25 mouse cellular contexts compared by ENCODE assay signal in genomic region chr15:98924682-98925081, GRCm38 (mm10). TPM values are rescaled to one million over a fixed set of nuclear protein-coding genes. Genes with fewer than 3 reads are reported as not detected.
DNase-seq lines count a peak whose midpoint lies in the region; ATAC-seq and TF ChIP-seq lines count a peak whose summit lies in the region.
"Had no signal": no experiment of that assay in that cellular context is flagged by ENCODE, and none has a peak within 500 bp of the region (broad histone marks: within the 10 kb centered on the region; RNA-seq: fewer than 3 reads in every experiment).

No protein-coding gene starts in this region.

- 71% methylated on average over 3 of the region's 3 CpGs for whole genome bisulfite sequencing in kidney, embryonic 14.5 days
- 48% methylated on average over 3 of the region's 3 CpGs for WGBS in liver, embryonic 15.5 days (ENCODE audit: insufficient replicate concordance)
- 49% methylated on average over 3 of the region's 3 CpGs for WGBS in liver, postnatal 0 days (ENCODE audit: insufficient replicate concordance)

- H3K9me3 ChIP-seq in kidney, embryonic 14.5 days (ENCODE audit: control insufficient read depth, low read length), result no peaks in the 10 kb centered on the region
- no peaks in the 10 kb centered on the region for H3K9me3 ChIP-seq in liver, embryonic 15.5 days (replicated peaks)
- no peaks in the 10 kb centered on the region for H3K9me3 ChIP-seq in liver, postnatal 0 days (ENCODE audit: low read length)
- H3K9me3 ChIP-seq: embryonic facial prominence, embryonic 13.5 days; forebrain, embryonic 12.5 days; heart, embryonic 12.5 days; hindbrain, embryonic 10.5 days had no signal

- TF ChIP-seq CTCF in liver, postnatal 0 days (IDR thresholded peaks at IDR 0.05; ENCODE audit: low read depth), result no peak

- H3K27me3 ChIP-seq in kidney, embryonic 14.5 days (ENCODE audit: control insufficient read depth, insufficient read depth, low read length), result no peaks in the 10 kb centered on the region
- H3K27me3 ChIP-seq in liver, embryonic 15.5 days, result no peaks in the 10 kb centered on the region
- no peaks in the 10 kb centered on the region for H3K27me3 ChIP-seq in liver, postnatal 0 days (ENCODE audit: insufficient read depth, low read length)
- H3K27me3 ChIP-seq: embryonic facial prominence, embryonic 13.5 days; forebrain, embryonic 12.5 days; heart, embryonic 12.5 days had no signal

- no peak overlapping the region for H3K27ac ChIP-seq in kidney, embryonic 14.5 days (ENCODE audit: low read depth, low read length)
- no peak overlapping the region for H3K27ac ChIP-seq in liver, embryonic 15.5 days (replicated peaks)
- no peak overlapping the region; the same call in 1 of the 2 replicates for H3K27ac ChIP-seq in liver, postnatal 0 days (ENCODE audit: low read depth)
- H3K27ac ChIP-seq: embryonic facial prominence, embryonic 13.5 days; forebrain, embryonic 12.5 days; heart, adult 2 months; hindbrain, embryonic 10.5 days had no signal

- no peaks in the 10 kb centered on the region for H3K36me3 ChIP-seq in kidney, embryonic 14.5 days (ENCODE audit: control insufficient read depth, insufficient read depth, low read length)
- H3K36me3 ChIP-seq in liver, embryonic 15.5 days (replicated peaks), result no peaks in the 10 kb centered on the region
- H3K36me3 ChIP-seq in liver, postnatal 0 days (replicated peaks; ENCODE audit: insufficient read depth, low read length), result no peaks in the 10 kb centered on the region
- H3K36me3 ChIP-seq: embryonic facial prominence, embryonic 13.5 days; heart, embryonic 12.5 days had no signal

- H3K4me3 ChIP-seq in kidney, embryonic 14.5 days (ENCODE audit: low read length), result no peak overlapping the region
- no peak overlapping the region for H3K4me3 ChIP-seq in liver, embryonic 15.5 days (replicated peaks)
- no peak overlapping the region for H3K4me3 ChIP-seq in liver, postnatal 0 days (ENCODE audit: low read depth, low read length)
- H3K4me3 ChIP-seq: embryonic facial prominence, embryonic 13.5 days; forebrain, embryonic 12.5 days; heart, adult 2 months; heart, embryonic 12.5 days; hindbrain, embryonic 10.5 days had no signal

- peaks cover 5% of the 10 kb centered on the region; the same call in 1 of the 2 replicates for H3K4me1 ChIP-seq in kidney, embryonic 14.5 days (ENCODE audit: control insufficient read depth, insufficient read depth, low read length)
- H3K4me1 ChIP-seq in liver, embryonic 15.5 days (replicated peaks), result peaks cover 8% of the 10 kb centered on the region; the same call in 1 of the 2 replicates
- peaks cover 7% of the 10 kb centered on the region for H3K4me1 ChIP-seq in liver, postnatal 0 days (ENCODE audit: insufficient read depth)

- H3K4me2 ChIP-seq in kidney, embryonic 14.5 days (replicated peaks; ENCODE audit: low read depth, low read length), result no peak overlapping the region
- H3K4me2 ChIP-seq in liver, embryonic 15.5 days, result no peak overlapping the region
- no peak overlapping the region for H3K4me2 ChIP-seq in liver, postnatal 0 days (ENCODE audit: low read depth, low read length)
- H3K4me2 ChIP-seq: embryonic facial prominence, embryonic 13.5 days; forebrain, embryonic 12.5 days; heart, embryonic 12.5 days had no signal

- ATAC-seq in kidney, embryonic 14.5 days (ENCODE audit: low FRiP score, low TSS enrichment), result no peak
- peak; percentile 27; the same call in 1 of the 2 replicates for ATAC-seq in liver, embryonic 15.5 days (ENCODE audit: insufficient read depth)
- ATAC-seq in liver, postnatal 0 days, result peak; percentile 31
- no peak for ATAC-seq in megakaryocyte progenitor cell, adult 5-6 weeks (replicated peaks; ENCODE audit: poor library complexity)
- ATAC-seq: CD4-positive, CD25-positive, alpha-beta regulatory T cell, adult 4 months; forebrain, postnatal 0 days had no signal

- peak; percentile 26 to 34 for DNase-seq in adrenal gland, postnatal 36 days
- no peak for DNase-seq in adrenal gland, postnatal 10 days
- DNase-seq in kidney, adult 9 months, result peak; percentile 81
- no peak for DNase-seq in liver
- no peak for DNase-seq in liver, postnatal 0 days
- DNase-seq: adrenal gland, adult 8-10 months; B cell, adult 2 months; cerebellum, adult 11-12 months; cerebellum, adult 9-10 months; cerebellum, postnatal 36 days; forebrain, postnatal 0 days; gastrocnemius, postnatal 14 days; heart, adult 2 months had no signal

- no peak overlapping the region for H3K9ac ChIP-seq in kidney, embryonic 14.5 days (ENCODE audit: low read depth, low read length)
- H3K9ac ChIP-seq in liver, embryonic 15.5 days, result no peak overlapping the region
- H3K9ac ChIP-seq in liver, postnatal 0 days (replicated peaks), result no peak overlapping the region
- H3K9ac ChIP-seq: embryonic facial prominence, embryonic 13.5 days; forebrain, embryonic 12.5 days; forebrain, postnatal 0 days; heart, embryonic 12.5 days had no signal

- no peak for TF ChIP-seq EP300 in liver, postnatal 0 days (IDR thresholded peaks at IDR 0.05; ENCODE audit: low read depth)

RNA-seq across cellular contexts. Expression of gene Lmbr1l, which starts 6.7 kb away (rescaled TPM):
- total RNA-seq in adrenal gland, postnatal 36 days (2021), result 10 to 100 TPM; 14.0 to 15.5 TPM
- total RNA-seq in adrenal gland, postnatal 10 days (2021), result 10 to 100 TPM; 17.7 to 27.7 TPM
- 5.5 and 8.6 TPM in 2 replicates for polyA plus RNA-seq in kidney, embryonic 14.5 days (2014; fragmentation: Nextera tagmentation; extraction: Ambion mirVana)
- 4.7 and 4.8 TPM in 2 replicates for polyA plus RNA-seq in liver, embryonic 15.5 days (2015; fragmentation: Nextera tagmentation; extraction: Ambion mirVana)
- polyA plus RNA-seq in liver, postnatal 0 days (2015; fragmentation: Nextera tagmentation; extraction: Ambion mirVana), result 4.9 and 5.1 TPM in 2 replicates
- total RNA-seq in megakaryocyte progenitor cell, adult 5-6 weeks (2015), result 5.2 and 5.6 TPM in 2 replicates
- 3.8 and 9.4 TPM in 2 replicates for total RNA-seq in megakaryocyte progenitor cell, adult 5-6 weeks (2017)

RNA-seq across cellular contexts. Expression of gene Tuba1b, which starts 9.7 kb away (rescaled TPM):
- 100 to 1,000 TPM; 252 to 276 TPM for total RNA-seq in adrenal gland, postnatal 36 days (2021)
- total RNA-seq in adrenal gland, postnatal 10 days (2021), result 100 to 1,000 TPM; 329 to 414 TPM
- polyA plus RNA-seq in kidney, embryonic 14.5 days (2014; fragmentation: Nextera tagmentation; extraction: Ambion mirVana), result 1,971 and 2,088 TPM in 2 replicates
- 1,053 and 1,106 TPM in 2 replicates for polyA plus RNA-seq in liver, embryonic 15.5 days (2015; fragmentation: Nextera tagmentation; extraction: Ambion mirVana)
- polyA plus RNA-seq in liver, postnatal 0 days (2015; fragmentation: Nextera tagmentation; extraction: Ambion mirVana), result 389 and 423 TPM in 2 replicates
- 2,787 and 2,962 TPM in 2 replicates for total RNA-seq in megakaryocyte progenitor cell, adult 5-6 weeks (2015)
- 767 and 827 TPM in 2 replicates for total RNA-seq in megakaryocyte progenitor cell, adult 5-6 weeks (2017)

RNA-seq across cellular contexts. Expression of gene Dhh, which starts 26.3 kb away (rescaled TPM):
- 1 to 10 TPM; 2.2 to 3.0 TPM for total RNA-seq in adrenal gland, postnatal 36 days (2021)
- 1 to 10 TPM; 2.6 to 3.2 TPM for total RNA-seq in adrenal gland, postnatal 10 days (2021)
- polyA plus RNA-seq in kidney, embryonic 14.5 days (2014; fragmentation: Nextera tagmentation; extraction: Ambion mirVana), result 0.54 and 0.84 TPM in 2 replicates
- 0.08 and 0.12 TPM in 2 replicates for polyA plus RNA-seq in liver, embryonic 15.5 days (2015; fragmentation: Nextera tagmentation; extraction: Ambion mirVana)
- 0.07 TPM in 1 of 2 replicates, not detected in the other for polyA plus RNA-seq in liver, postnatal 0 days (2015; fragmentation: Nextera tagmentation; extraction: Ambion mirVana)
- total RNA-seq in megakaryocyte progenitor cell, adult 5-6 weeks (2015), result not detected in 2 replicates
- not detected in 2 replicates for total RNA-seq in megakaryocyte progenitor cell, adult 5-6 weeks (2017)
- polyA plus RNA-seq: CD4-positive, CD25-positive, alpha-beta regulatory T cell, adult 4 months; G1E had no signal

RNA-seq across cellular contexts. Expression of gene Gm49450, which starts 28.7 kb away (rescaled TPM):
- total RNA-seq in adrenal gland, postnatal 36 days (2021), result not detected
- not detected for total RNA-seq in adrenal gland, postnatal 10 days (2021)
- polyA plus RNA-seq in kidney, embryonic 14.5 days (2014; fragmentation: Nextera tagmentation; extraction: Ambion mirVana), result not detected in 2 replicates
- polyA plus RNA-seq in liver, embryonic 15.5 days (2015; fragmentation: Nextera tagmentation; extraction: Ambion mirVana), result not detected in 2 replicates
- polyA plus RNA-seq in liver, postnatal 0 days (2015; fragmentation: Nextera tagmentation; extraction: Ambion mirVana), result not detected in 2 replicates
- total RNA-seq in megakaryocyte progenitor cell, adult 5-6 weeks (2015), result 0.69 and 1.1 TPM in 2 replicates
- total RNA-seq in megakaryocyte progenitor cell, adult 5-6 weeks (2017), result not detected in 2 replicates
- total RNA-seq: adrenal gland, adult 8-10 months; G1E; gastrocnemius, adult 18-20 months; gastrocnemius, postnatal 14 days; heart, adult 2 months; heart, postnatal 25 days had no signal
- polyA plus RNA-seq: CD4-positive, CD25-positive, alpha-beta regulatory T cell, adult 4 months; embryonic facial prominence, embryonic 13.5 days; forebrain, embryonic 12.5 days; forebrain, postnatal 0 days; G1E; heart, embryonic 12.5 days; heart, embryonic 16.5 days; hindbrain, embryonic 10.5 days had no signal

RNA-seq across cellular contexts. Expression of gene Tuba1a, which starts 28.8 kb away (rescaled TPM):
- 100 to 1,000 TPM in 1 of 2 experiments, 10 to 100 TPM in 1; 87.9 to 123 TPM for total RNA-seq in adrenal gland, postnatal 36 days (2021)
- 100 to 1,000 TPM; 202 to 313 TPM for total RNA-seq in adrenal gland, postnatal 10 days (2021)
- 891 and 921 TPM in 2 replicates for polyA plus RNA-seq in kidney, embryonic 14.5 days (2014; fragmentation: Nextera tagmentation; extraction: Ambion mirVana)
- polyA plus RNA-seq in liver, embryonic 15.5 days (2015; fragmentation: Nextera tagmentation; extraction: Ambion mirVana), result 71.7 and 75.1 TPM in 2 replicates
- 28.1 and 28.7 TPM in 2 replicates for polyA plus RNA-seq in liver, postnatal 0 days (2015; fragmentation: Nextera tagmentation; extraction: Ambion mirVana)
- total RNA-seq in megakaryocyte progenitor cell, adult 5-6 weeks (2015), result 30.3 and 33.5 TPM in 2 replicates
- total RNA-seq in megakaryocyte progenitor cell, adult 5-6 weeks (2017), result 15.3 and 22.2 TPM in 2 replicates

Comparison
In these comparisons a context has a peak if more than half of its experiments do, and no peak if none do; other contexts are left out.
1. DNase-seq: peak in adrenal gland, postnatal 36 days (2 of 2) and kidney, adult 9 months (single experiment); none in adrenal gland, postnatal 10 days (single experiment), liver (single experiment) and liver, postnatal 0 days (single experiment).
2. ATAC-seq: peak in liver, embryonic 15.5 days (single experiment) and liver, postnatal 0 days (single experiment); none in kidney, embryonic 14.5 days (single experiment) and megakaryocyte progenitor cell, adult 5-6 weeks (single experiment).